Mouse (Mus musculus): ENCODE data around the gene Iffo2.

Iffo2 gene

GRCm38 (mm10) chr4:139532081-139532480, 1.7 kb downstream of the Iffo2 start:
- no peak for DNase-seq (ENCODE audit: low spot score)

DNA sequence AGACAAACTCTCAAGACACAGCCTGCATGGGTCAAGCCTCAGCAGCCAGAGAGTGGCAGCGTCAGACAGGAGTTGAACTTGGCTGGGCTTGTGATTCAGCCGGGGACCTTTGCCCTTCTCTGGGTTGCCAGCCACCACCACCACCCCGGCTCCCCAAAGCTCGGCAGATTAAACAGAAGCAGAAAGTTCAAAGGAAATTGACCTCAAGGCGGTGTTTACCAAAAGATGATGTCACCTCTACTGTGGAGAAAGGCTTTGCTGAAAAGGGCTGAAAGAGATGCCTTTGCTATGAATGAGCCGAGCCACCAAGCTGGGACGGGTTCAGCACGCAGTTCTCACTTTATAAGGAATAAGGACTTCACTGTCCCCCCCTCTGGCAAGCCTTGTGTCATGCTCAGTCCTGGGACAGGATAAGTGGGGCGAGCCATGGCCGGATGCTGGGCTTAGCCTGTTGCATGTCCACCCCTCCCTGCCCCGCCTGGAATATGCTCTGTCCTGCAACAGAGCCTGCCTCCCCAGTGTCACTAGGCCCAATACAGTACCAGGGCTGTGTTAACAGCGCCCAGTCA, 4.9 kb downstream of the Iffo2 start:
- no peak for DNase-seq (ENCODE audit: low spot score)

DNA sequence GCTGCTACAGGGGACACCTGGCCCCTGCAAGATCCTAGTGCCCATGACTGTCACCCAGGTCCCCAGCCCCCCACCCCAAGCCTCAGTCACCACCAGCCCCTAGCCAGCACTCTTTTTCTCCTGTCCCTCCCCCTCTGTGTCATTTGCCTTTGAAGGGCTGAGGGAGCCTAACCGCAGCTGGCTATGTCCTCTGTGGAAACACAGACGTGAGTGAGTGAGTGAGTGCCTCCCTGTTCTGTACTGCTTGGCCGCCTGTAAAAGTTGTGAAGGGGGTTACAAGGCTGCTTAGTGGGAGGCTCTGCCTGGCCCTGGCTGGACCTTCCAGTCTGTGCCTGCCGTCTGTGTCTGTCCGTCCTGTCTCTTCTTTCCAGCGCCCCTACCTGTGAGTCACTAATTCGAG, 5.4 kb downstream of the Iffo2 start:
- DNase-seq (ENCODE audit: low spot score) = no peak

DNA sequence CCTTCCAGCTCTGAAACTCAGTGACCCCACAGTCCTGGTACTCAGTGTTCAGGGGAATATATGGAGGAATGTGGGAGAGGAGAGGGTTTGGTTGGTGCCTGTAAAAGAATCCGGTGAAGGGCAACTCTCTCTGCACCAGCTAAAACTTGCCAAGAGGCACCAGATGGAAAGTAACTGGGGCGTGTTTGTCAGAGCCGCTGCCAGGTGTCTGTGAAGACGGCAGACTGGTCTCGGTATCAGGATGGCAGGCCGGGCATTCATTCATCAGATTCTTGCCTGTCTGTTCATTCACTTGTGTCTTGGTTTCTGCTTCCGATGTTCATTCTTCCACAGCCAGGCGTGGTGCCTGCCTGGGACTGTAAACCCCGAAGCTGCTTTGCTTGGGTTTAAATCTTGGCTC, 6.4 kb downstream of the Iffo2 start:
- no peak for DNase-seq (ENCODE audit: low spot score)

- DNase-seq (ENCODE audit: low spot score) = no peak
Measured at GRCm38 (mm10) chr4:139540784-139541183, 10.4 kb downstream of the Iffo2 start.

- no peak for DNase-seq (ENCODE audit: low spot score)
Measured at GRCm38 (mm10) chr4:139545791-139546190, 15.4 kb downstream of the Iffo2 start.

DNA sequence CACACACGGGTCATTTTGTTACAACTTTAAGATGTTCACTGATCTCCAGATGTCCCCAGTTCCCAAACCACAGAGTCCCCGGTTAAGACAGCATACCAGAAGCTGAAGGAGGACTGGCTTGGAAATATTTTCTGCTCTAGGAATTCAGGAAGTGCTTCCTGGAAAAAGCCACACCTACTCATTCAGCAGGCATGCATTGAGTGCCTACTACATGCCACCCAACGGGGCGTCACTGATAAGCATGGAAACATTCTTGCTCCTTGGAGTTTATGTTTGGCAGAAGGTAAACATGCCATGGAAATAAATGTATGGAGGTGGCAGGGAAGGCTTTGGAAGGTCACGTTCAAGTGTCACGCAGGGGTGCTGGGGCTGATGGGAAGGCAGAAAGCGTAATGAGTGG, 19.1 kb downstream of the Iffo2 start:
- no peak for DNase-seq (ENCODE audit: low spot score)

GRCm38 (mm10) chr4:139555235-139555634, 24.9 kb downstream of the Iffo2 start:
- no peak for DNase-seq (ENCODE audit: low spot score)

DNA sequence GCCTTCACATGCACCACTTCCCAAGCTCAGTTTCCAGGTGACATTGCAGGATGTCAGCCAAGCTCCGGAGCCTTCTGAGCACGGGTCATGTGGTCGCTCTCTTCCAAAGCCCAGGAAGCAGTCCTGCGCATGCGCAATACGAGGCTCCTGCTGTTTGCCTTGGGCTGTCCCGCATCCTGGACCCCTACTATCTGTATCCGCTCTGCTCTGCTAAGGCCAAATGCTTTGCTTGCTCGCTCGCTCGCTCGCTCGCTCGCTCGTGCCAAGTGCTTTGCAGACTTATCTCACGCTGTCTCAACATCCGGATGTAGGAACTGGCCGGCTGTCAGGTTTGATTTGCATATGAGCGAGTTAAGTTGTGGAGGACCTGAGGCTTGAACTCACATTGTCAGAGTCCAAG, 25.6 kb downstream of the Iffo2 start:
- peak; percentile 23 for DNase-seq (ENCODE audit: low spot score)

- no peak for DNase-seq (ENCODE audit: low spot score)
Measured at GRCm38 (mm10) chr4:139568361-139568760, 38.0 kb downstream of the Iffo2 start.

DNA sequence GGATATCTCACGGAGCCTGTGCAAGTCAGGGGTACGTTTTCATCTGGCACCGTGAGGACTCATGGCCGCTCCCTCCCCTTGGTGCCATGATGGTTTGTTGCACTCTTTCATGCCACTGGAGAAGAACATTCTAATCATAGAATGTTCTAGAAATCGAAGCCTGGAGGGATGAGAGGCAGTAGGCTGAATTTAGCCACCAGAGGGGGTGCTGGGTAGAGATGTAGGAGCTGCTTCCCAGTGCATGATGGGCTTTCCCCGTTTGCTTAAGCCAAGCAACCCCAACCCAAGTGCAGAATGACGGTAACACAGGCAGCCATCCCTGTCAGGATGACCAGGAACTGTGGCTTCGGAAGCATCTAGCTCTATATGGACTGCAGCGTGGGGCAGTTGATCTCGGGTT, 40.4 kb downstream of the Iffo2 start:
- DNase-seq (ENCODE audit: low spot score) = no peak

DNA sequence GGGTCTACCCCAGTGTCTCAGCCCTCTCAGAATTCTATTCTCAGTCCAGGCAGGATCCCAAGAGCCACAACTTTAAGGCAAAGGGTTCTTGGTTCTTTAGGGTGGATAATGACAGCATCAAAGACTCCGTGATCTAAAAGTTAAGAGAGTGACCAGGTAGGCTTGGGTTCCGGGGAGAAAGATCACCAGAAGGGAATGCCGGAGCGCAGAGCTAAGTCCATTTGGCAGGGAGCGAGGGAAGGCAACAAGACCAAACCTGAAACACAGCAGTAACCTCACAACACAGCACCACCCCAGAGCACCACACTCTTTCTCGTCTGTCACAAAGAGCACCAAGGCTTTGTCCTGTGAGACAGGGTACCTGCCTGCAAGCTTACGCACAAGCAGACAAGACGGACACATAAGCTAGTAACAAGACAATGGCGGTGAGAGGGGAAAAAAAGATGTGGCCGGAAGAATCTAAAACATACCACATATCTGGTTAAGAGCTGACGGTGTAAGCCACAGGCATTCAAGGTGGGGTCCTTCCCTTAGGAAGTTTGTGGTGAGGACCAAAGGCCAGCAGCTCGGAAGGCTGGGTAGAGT, 42.7 kb downstream of the Iffo2 start:
- no peak for DNase-seq (ENCODE audit: low spot score)

DNA sequence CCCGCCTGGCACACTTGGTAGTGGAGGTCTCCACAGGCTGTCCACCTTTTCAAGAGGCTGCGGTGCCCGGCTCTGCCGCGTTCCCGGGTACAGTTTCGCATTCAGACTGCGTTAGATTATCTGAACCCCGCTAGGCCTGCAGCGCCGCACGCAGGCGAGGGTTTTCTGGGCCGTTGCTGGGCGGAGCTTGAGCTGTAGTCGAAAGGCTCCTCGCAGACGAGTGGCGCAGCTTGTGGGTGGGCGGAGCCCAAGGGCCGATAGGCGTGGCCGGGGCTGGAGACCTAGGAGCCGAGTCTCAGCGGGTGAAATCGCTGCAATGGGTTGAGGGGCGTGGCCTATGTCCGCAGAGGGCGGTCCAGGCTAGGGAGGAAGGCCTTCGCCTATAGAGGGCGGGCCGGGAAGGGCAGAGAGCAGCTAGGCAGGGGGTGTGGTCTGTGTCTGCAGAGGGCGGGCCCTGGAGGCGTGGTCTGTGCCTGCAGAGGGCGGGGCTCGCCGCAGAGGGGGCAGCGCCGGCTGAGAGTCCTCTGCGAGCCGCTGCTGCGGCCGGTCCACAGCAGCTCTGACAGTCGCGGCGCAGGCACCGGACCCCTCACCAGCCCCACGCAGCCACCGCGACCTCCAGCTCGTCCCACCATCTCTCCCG, 43.9 kb downstream of the Iffo2 start:
- peak; percentile 99 for DNase-seq (ENCODE audit: low spot score)

DNA sequence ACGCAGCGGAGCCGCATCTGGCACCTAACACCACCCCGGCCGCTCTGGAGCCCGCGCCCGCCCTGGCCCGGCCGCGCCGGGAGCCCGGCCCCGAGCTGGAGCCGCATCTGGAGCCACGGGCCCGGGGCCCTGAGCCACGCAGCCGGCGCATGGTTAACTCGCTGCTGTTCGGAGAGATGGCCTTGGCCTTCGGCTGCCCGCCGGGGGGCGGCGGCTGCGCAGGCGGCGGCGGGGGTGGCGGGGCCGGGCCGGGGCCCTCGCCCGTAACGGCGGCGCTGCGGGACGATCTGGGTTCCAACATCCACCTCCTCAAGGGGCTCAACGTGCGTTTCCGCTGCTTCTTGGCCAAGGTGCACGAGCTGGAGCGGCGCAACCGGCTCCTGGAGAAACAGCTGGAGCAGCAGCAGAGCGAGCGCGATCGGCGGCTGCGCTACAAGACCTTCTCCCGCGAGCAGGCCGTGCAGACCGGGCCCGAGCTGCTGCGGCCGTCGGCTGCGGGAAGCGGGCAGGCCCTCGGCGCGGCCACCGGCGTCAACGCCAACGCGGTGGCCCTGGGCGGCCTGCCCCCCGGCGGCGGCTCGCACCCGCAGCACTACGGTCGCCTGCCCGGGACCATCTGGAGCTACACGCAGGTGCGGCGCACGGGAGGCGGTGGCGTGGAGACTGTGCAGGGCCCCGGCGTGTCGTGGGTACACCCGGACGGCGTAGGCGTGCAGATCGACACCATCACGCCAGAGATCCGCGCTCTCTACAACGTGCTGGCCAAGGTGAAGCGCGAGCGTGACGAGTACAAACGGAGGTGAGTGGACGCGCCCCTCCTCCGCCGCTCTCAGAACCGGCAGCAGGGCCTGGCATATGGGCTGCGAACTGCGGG, 44.7 kb downstream of the Iffo2 start:
- no peak for DNase-seq (ENCODE audit: low spot score)

GRCm38 (mm10) chr4:139575673-139576003, 45.3 kb downstream of the Iffo2 start:
- no peak for DNase-seq (ENCODE audit: low spot score)

GRCm38 (mm10) chr4:139576251-139576880, 46.0 kb downstream of the Iffo2 start:
- DNase-seq (ENCODE audit: low spot score) = no peak

DNA sequence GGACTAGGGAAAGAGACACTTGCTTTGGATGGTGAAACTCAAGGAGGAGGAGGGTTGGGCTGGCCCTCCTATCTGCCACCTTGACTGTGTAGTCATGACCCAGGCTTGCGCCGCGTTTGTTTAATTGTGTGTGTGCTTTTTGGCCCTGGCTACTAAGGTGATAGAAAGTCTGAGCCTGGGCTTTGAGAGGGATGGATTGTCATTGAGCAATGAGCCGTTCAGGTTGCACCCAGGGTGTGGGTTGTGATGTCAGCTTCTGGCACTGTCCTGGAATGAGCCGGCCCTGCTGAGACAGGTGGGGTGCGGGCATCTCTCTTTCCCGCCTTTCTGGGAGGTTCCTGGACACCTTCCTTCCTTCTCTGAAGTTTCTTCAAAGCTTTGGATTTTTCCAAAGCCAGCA, 46.7 kb downstream of the Iffo2 start:
- no peak for DNase-seq (ENCODE audit: low spot score)

- DNase-seq (ENCODE audit: low spot score) = no peak
Measured at GRCm38 (mm10) chr4:139578389-139578788, 48.0 kb downstream of the Iffo2 start.

DNA sequence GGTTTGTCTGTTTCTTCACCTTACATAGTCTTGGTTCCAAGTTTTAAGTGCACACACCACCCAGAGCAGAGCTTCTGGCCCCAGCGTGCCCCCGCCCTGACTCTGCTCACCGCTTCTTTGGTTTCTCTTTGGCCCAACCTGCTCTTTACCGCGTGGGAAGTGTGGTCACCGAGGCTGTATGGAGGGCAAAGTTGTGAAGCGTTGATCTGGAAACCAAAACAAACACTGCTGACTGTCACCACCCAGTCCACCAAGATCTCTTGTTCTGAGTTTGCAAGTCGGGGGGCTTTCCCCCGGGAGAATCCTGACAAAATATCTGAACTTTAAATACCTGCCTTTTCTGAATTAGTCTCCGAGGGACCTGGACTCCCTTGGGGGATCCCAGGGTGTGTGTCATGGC, 48.7 kb downstream of the Iffo2 start:
- DNase-seq (ENCODE audit: low spot score) = no peak

DNA sequence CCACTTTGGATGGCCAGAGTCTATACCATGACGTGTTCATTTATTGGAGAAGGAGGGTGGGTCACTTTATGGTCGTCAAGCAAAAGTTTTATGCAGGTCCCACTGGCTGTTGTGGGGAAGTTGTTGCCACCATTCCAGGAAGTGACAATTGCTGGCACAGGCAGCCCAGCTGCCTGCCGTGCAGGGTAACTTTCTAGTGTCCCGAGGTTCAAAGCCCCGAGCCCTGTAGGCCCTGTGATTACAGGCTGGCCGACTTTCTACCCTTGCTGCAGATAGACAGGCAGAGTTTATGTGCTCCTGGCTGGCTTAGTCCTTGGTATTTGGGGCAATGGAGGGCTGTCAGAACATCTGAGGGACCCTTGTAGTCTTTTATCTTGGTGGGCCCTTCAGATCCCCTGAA, 49.1 kb downstream of the Iffo2 start:
- no peak for DNase-seq (ENCODE audit: low spot score)

DNA sequence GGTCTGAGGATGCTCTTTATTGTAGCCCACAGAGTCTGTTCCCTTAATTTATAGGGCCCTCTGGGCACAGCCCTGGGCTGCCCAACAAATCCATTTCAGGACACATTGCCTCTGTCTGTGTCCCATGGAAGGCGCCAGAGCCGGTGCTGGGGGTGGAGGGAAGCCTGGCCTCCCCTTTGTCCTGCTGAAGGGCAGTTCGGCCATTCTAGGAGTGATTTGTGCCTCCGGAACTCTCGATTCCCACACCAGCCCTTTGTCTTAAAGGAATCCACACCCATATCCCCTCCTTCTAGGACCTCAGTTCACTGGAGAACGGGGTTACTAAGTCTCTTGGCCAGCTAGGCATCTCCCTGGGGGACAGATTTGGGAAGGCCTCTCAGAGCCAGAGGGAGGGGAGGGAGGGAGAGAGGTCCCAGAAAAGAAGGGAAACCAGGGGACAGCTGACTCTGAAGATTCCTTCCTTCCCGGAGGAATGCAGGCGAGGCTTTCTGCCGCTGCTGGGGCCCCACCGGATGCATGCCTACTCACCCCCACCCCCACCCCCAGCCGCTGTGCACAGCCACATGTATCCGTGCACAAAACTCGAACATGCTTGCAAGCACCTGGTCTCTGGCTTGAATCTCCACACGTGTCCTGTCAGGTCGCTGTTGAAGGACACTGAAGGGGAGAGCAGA, 50.5 kb downstream of the Iffo2 start:
- DNase-seq (ENCODE audit: low spot score) = no peak

- DNase-seq (ENCODE audit: low spot score) = no peak
Measured at GRCm38 (mm10) chr4:139581427-139582051, 51.2 kb downstream of the Iffo2 start.
